Mouse (Mus musculus) layer of hippocampus, postnatal 14 days (tissue): ENCODE measurements around the gene Fnd3c2. TPM values are rescaled to one million over a fixed set of nuclear protein-coding genes. Genes with fewer than 3 reads are reported as not detected.
"Not testable (repeated sequence)": the region's sequence is repeated elsewhere in the genome, so short reads cannot be mapped to it uniquely, and the experiment has no call there.

Experiments used
- DNase-seq, 2 experiments: peaks; one replicate each; pipeline ENCODE4 v3.0.0; 2021 to 2022; ENCODE audit warnings: low spot score in 2 of 2, mixed read lengths in 1 of 2
- long read RNA-seq, 2 experiments: library from polyadenylated mRNA; stranded (forward); transcript quantifications; one replicate each; pipeline ENCODE4 v2.0.0; 2021
- total RNA-seq, 2 experiments: library from RNA; stranded (reverse); gene quantifications; 2 replicates each; pipeline ENCODE4 v1.2.3; 2021

The Fnd3c2 gene
- not detected for total RNA-seq
- long read RNA-seq, experiment 1 = 0 reads
- long read RNA-seq, experiment 2 = 0 reads

- no peak for DNase-seq
Measured at GRCm38 (mm10) chrX:106255276-106255675, at the start of gene Fnd3c2. Fnd3c2 (minus strand) TSS chrX:106255376.

GRCm38 (mm10) chrX:106284441-106284840 is 29.3 kb upstream of the Fnd3c2 start:
- DNase-seq = peak in 1 of 2 experiments; percentile 1

GRCm38 (mm10) chrX:106221058-106221457 is 34.1 kb downstream of the Fnd3c2 start, which contains the start of gene Taf9b:
Taf9b (minus strand) TSS chrX:106221158.
- no peak for DNase-seq

GRCm38 (mm10) chrX:106219171-106220032 is 35.8 kb downstream of the Fnd3c2 start:
- DNase-seq = peak; percentile 59 to 69

GRCm38 (mm10) chrX:106209100-106209499 is 46.1 kb downstream of the Fnd3c2 start:
- DNase-seq = no peak

DNA sequence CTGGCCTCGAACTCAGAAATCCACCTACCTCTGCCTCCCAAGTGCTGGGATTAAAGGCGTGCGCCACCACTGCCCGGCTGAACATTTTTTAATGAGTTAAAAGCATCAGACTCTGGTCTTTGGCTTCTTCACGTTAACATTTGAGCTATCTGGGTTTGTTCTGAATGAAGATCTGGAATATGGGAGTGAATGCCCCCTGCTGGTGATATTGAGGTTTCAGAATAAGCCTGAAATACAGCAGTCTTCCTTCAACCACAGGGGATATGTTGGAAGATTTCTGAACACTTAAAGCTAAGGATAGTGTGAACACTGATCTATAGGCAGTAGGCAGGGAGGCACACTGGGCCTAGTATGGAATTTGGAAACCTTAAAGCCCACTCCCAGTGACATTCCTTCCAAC is 56.3 kb downstream of the Fnd3c2 start:
- DNase-seq = no peak

DNA sequence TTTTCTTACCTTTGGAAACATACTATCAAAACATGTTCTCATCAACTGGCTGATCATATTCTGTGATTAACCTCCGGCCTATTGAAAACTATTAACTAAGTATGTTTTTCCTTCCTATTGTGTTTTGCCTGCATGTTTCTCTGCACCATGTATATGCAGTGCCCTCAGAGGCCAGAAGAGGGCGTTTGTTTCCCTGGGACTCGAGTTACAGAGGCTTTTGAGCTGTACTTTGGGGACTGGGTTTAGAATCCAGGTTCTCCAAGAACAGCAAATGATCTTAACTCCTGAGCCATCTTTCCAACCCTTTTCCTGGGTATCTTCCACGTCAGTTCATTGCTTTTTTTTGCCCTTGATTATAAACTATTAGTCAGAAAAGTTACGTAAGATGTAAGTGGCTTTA is 57.9 kb downstream of the Fnd3c2 start:
- no peak for DNase-seq

- not testable (repeated sequence) for DNase-seq
Measured at GRCm38 (mm10) chrX:106194361-106194760, 60.8 kb downstream of the Fnd3c2 start.

GRCm38 (mm10) chrX:106190091-106190490 is 65.1 kb downstream of the Fnd3c2 start:
- DNase-seq = no peak

DNA sequence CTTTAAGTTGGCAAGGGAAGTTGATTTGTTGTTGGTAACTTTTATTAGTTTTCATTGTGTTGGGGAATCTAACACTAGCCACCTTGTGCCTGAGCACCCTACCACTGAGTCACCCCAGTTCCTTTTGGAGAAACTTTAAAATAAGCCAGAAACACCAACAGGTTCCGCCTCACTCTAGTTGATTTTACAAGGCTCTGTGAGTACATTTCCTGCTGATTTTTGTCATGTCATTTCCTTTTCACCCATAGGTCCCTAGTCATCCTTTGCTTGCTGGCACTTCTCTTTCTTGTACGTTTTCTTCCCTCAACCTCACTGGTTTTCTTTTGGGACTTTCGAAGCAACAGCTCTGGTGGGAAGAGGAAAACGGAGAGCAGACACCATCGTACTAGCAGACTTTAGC is 65.8 kb downstream of the Fnd3c2 start:
- DNase-seq = no peak

GRCm38 (mm10) chrX:106187737-106188136 is 67.4 kb downstream of the Fnd3c2 start:
- DNase-seq = no peak

DNA sequence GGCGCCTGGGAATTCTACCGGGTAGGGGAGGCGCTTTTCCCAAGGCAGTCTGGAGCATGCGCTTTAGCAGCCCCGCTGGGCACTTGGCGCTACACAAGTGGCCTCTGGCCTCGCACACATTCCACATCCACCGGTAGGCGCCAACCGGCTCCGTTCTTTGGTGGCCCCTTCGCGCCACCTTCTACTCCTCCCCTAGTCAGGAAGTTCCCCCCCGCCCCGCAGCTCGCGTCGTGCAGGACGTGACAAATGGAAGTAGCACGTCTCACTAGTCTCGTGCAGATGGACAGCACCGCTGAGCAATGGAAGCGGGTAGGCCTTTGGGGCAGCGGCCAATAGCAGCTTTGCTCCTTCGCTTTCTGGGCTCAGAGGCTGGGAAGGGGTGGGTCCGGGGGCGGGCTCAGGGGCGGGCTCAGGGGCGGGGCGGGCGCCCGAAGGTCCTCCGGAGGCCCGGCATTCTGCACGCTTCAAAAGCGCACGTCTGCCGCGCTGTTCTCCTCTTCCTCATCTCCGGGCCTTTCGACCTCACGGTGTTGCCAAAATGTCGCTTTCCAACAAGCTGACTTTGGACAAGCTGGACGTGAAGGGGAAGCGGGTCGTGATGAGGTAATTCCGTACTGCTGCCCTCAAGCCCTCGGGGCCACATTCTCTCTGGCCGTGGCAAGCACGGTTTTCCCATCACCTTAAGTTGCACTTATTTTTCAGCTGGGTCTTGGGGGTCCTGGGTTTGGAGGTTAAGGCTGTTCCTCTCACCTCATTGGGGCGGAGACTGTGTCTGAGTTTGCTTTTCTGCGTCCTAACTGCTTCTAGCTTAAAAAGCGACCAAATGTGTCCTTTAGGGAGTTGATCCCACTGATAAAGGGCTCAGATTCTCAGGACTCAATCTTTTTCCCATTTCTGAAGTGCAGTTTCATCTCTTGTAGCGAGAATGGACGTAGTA is 68.2 kb downstream of the Fnd3c2 start, which contains the start of gene Pgk1:
Gene Pgk1 (plus strand): TSS at position 388 of the 937 bp plus-strand sequence.
- peak; percentile 81 to 92 for DNase-seq

GRCm38 (mm10) chrX:106185706-106186105 is 69.5 kb downstream of the Fnd3c2 start:
- DNase-seq = no peak

Other genes starting within 250 kb of the Fnd3c2 start
- 10 to 100 TPM; 17.6 TPM for gene Magt1, start 243.5 kb downstream of the Fnd3c2 start, total RNA-seq
- gene Cox7b, start 239.7 kb downstream of the Fnd3c2 start, total RNA-seq = 100 to 1,000 TPM; 336 to 348 TPM
- 10 to 100 TPM in 1 of 2 experiments, 1 to 10 TPM in 1; 8.7 to 11.3 TPM for gene Atp7a, start 228.1 kb downstream of the Fnd3c2 start, total RNA-seq
- gene Tlr13, start 112.2 kb downstream of the Fnd3c2 start, total RNA-seq = 1 to 10 TPM; 1.2 to 2.0 TPM
- 100 to 1,000 TPM; 416 to 450 TPM for gene Pgk1, start 68.3 kb downstream of the Fnd3c2 start, total RNA-seq
- gene Taf9b, start 34.2 kb downstream of the Fnd3c2 start, total RNA-seq = 10 to 100 TPM; 24.8 to 29.9 TPM
- not detected for gene Fndc3c1, start 230.0 kb upstream of the Fnd3c2 start, total RNA-seq